Mouse (Mus musculus) MEL (cell line): ENCODE data around the gene Srcap.

Experiments
- CHD2 ChIP-seq: IDR thresholded peaks from 2 replicates; pipeline ENCODE4 v1.6.1; 2011; ENCODE audit warnings: low read length, improper control_type of control experiment
- CTCF ChIP-seq, 3 experiments: IDR thresholded peaks in 2 of 3; conservative IDR thresholded peaks in 1 of 3; 2 replicates each; pipeline ENCODE4 v1.5.1; 2011 to 2012; ENCODE audit warnings: low read length in 3 of 3, low read depth in 2 of 3, mild to moderate bottlenecking in 2 of 3, improper control_type of control experiment in 1 of 3, inconsistent platforms in 1 of 3, mixed read lengths in 1 of 3, moderate library complexity in 1 of 3; ENCODE audit not compliant: control insufficient read depth in 1 of 3, insufficient read depth in 1 of 3, poor library complexity in 1 of 3, severe bottlenecking in 1 of 3
- EP300 ChIP-seq, 2 experiments: IDR thresholded peaks; 2 replicates each; pipeline ENCODE4 v1.6.1; 2011; ENCODE audit warnings: improper control_type of control experiment in 2 of 2, low read length in 2 of 2, low read depth in 1 of 2, mild to moderate bottlenecking in 1 of 2
- GABPA ChIP-seq: IDR thresholded peaks from 2 replicates; pipeline ENCODE4 v1.6.1; 2012; ENCODE audit warnings: low read depth, mild to moderate bottlenecking, inconsistent platforms, low read length, improper control_type of control experiment, moderate library complexity
- POLR2A ChIP-seq, 2 experiments: IDR thresholded peaks; 2 replicates each; pipeline ENCODE4 v1.6.1; 2011 to 2012; ENCODE audit warnings: low read length in 2 of 2, mild to moderate bottlenecking in 2 of 2, control low read depth in 1 of 2, improper control_type of control experiment in 1 of 2, low read depth in 1 of 2, moderate library complexity in 1 of 2; ENCODE audit not compliant: control insufficient read depth in 1 of 2, insufficient read depth in 1 of 2, poor library complexity in 1 of 2
- USF1 ChIP-seq: IDR thresholded peaks from 2 replicates; pipeline ENCODE4 v1.6.1; 2014; ENCODE audit warnings: low read depth, mild to moderate bottlenecking, inconsistent platforms, low read length, improper control_type of control experiment, moderate library complexity
- USF2 ChIP-seq, 2 experiments: IDR thresholded peaks; 2 replicates each; pipeline ENCODE4 v1.6.1; 2011 to 2012; ENCODE audit warnings: improper control_type of control experiment in 2 of 2, low read length in 2 of 2, borderline replicate concordance in 1 of 2, inconsistent platforms in 1 of 2, low read depth in 1 of 2, mild to moderate bottlenecking in 1 of 2; ENCODE audit not compliant: insufficient read depth in 1 of 2
- ZC3H11A ChIP-seq: IDR thresholded peaks from 2 replicates; pipeline ENCODE4 v1.6.1; 2012; ENCODE audit warnings: low read depth, mild to moderate bottlenecking, inconsistent platforms, low read length, improper control_type of control experiment
- ZMIZ1 ChIP-seq: IDR thresholded peaks from 2 replicates; pipeline ENCODE4 v1.6.1; 2012; ENCODE audit warnings: low read depth, mild to moderate bottlenecking, inconsistent platforms, low read length, improper control_type of control experiment, moderate library complexity

DNA sequence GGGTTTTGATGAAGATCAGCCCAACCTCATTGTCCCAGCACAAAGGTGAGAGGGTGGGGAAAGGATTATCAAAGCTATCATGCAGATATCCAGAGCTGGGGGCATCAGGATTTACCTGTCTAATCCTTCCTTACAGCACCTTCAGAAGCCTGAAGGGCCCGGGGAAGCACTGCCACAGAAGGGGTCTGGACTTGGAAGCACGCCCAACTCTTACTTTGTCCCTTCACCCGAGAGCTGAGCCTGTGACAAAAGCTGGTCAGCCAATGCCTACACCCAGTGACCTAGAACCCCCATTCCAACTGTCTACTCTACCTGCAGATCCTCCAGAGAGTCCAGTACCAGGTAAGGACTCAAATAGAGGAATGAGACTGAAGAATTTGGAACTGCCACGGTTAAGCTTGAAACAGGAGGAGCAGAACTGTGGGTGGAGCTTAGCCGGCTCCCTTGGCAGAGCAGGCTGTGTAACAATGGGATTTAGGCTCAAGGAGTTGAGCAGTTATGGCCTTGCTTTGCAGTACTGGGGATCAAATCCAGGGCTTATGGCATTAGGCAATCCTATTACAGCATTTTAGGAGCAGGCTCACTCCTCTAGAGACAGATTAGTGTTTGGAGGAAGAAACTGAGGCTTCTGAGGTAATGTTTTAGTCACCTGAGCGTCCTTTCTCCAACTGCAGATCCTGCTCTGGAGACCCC lies 37.3 kb upstream of the Srcap start:
- TF ChIP-seq EP300 (IDR thresholded peaks at IDR 0.05; ENCODE audit: low read depth in 1 of 2, low read length in 2 of 2) (no peak), POLR2A (IDR thresholded peaks at IDR 0.05; ENCODE audit: control insufficient read depth in 1 of 2, insufficient read depth in 1 of 2, low read depth in 1 of 2, low read length in 2 of 2, poor library complexity in 1 of 2) (no peak), CTCF (IDR thresholded peaks at IDR 0.05 in 2 of 3, conservative IDR thresholded peaks at IDR 0.05 in 1 of 3; ENCODE audit: control insufficient read depth in 1 of 3, insufficient read depth in 1 of 3, low read depth in 2 of 3, low read length in 3 of 3, poor library complexity in 1 of 3, severe bottlenecking in 1 of 3) (no peak), CHD2 (no peak), USF2 (IDR thresholded peaks at IDR 0.05; ENCODE audit: borderline replicate concordance in 1 of 2, insufficient read depth in 1 of 2, low read depth in 1 of 2, low read length in 2 of 2) (no peak), GABPA (no peak), ZMIZ1 (no peak), USF1 (no peak), ZC3H11A (no peak)
